Mouse (Mus musculus): ENCODE measurements around the gene Agap2. TPM values are rescaled to one million over a fixed set of nuclear protein-coding genes. Genes with fewer than 3 reads are reported as not detected.

The Agap2 gene
- polyA plus RNA-seq, 1 experiment from 2014 or later = 0.43 TPM

GRCm38 (mm10) chr10:127048608-127049394 lies 26.3 kb upstream of the Agap2 start:
- H3K27ac ChIP-seq = no peak overlapping the region
- peak overlapping the region; percentile 66 for H3K4me2 ChIP-seq (replicated peaks)
- H3K36me3 ChIP-seq = 0 out of 2 replicates have a peak, but pooled peaks cover 2% of the 10 kb centered on the region
- peak overlapping the region; percentile 26 for H3K4me3 ChIP-seq (replicated peaks)
- no peaks in the 10 kb centered on the region for H3K9me3 ChIP-seq
- WGBS = 5% methylated on average over 35 of the region's 35 CpGs
- H3K9ac ChIP-seq = no peak overlapping the region
- H3K27me3 ChIP-seq (replicated peaks) = peaks cover 42% of the 10 kb centered on the region
- no peak for ATAC-seq
- H3K4me1 ChIP-seq (replicated peaks) = peaks cover 17% of the 10 kb centered on the region

- H3K4me2 ChIP-seq (replicated peaks) = peak overlapping the region; percentile 66
- H3K9ac ChIP-seq = no peak overlapping the region
- no peaks in the 10 kb centered on the region for H3K9me3 ChIP-seq
- peaks cover 42% of the 10 kb centered on the region for H3K27me3 ChIP-seq (replicated peaks)
- ATAC-seq = peak; percentile 70
- no peak overlapping the region for H3K27ac ChIP-seq
- peak overlapping the region; percentile 26 for H3K4me3 ChIP-seq (replicated peaks)
- H3K4me1 ChIP-seq (replicated peaks) = peaks cover 17% of the 10 kb centered on the region
- 0 out of 2 replicates have a peak, but pooled peaks cover 2% of the 10 kb centered on the region for H3K36me3 ChIP-seq
- WGBS = 3% methylated on average over 29 of the region's 29 CpGs
These were observed 25.5 kb upstream of the Agap2 start for GRCm38 (mm10) chr10:127049395-127050118.

- Histone ChIP-seq H3K27ac (no peak overlapping the region), H3K4me3 (replicated peaks) (no peak overlapping the region), H3K4me1 (replicated peaks) (peaks cover 17% of the 10 kb centered on the region), H3K9me3 (no peaks in the 10 kb centered on the region), H3K9ac (no peak overlapping the region), H3K36me3 (0 out of 2 replicates have a peak, but pooled peaks cover 2% of the 10 kb centered on the region), H3K27me3 (replicated peaks) (peaks cover 42% of the 10 kb centered on the region), H3K4me2 (replicated peaks) (peak overlapping the region; percentile 66)
- peak; percentile 28 for ATAC-seq
- WGBS = 14% methylated on average over 10 of the region's 10 CpGs
These were observed 25.0 kb upstream of the Agap2 start for GRCm38 (mm10) chr10:127050119-127050474.

- Histone ChIP-seq H3K9me3 (no peaks in the 10 kb centered on the region), H3K36me3 (peaks cover 4% of the 10 kb centered on the region; the same call in 1 of the 2 replicates), H3K27me3 (replicated peaks) (peaks cover 19% of the 10 kb centered on the region), H3K9ac (no peak overlapping the region), H3K4me3 (replicated peaks) (no peak overlapping the region), H3K4me1 (replicated peaks) (peaks cover 20% of the 10 kb centered on the region), H3K4me2 (replicated peaks) (no peak overlapping the region), H3K27ac (no peak overlapping the region)
- WGBS = 57% methylated on average over 4 of the region's 4 CpGs
- ATAC-seq = no peak
These were observed 20.4 kb upstream of the Agap2 start for GRCm38 (mm10) chr10:127054646-127055045.

- Histone ChIP-seq H3K4me1 (replicated peaks) (peaks cover 18% of the 10 kb centered on the region), H3K27me3 (replicated peaks) (peaks cover 11% of the 10 kb centered on the region), H3K36me3 (peaks cover 4% of the 10 kb centered on the region; the same call in 1 of the 2 replicates), H3K4me2 (replicated peaks) (no peak overlapping the region), H3K27ac (no peak overlapping the region), H3K4me3 (replicated peaks) (no peak overlapping the region), H3K9ac (no peak overlapping the region), H3K9me3 (no peaks in the 10 kb centered on the region)
- ATAC-seq = no peak
- 86% methylated on average over 8 of the region's 8 CpGs for WGBS
These were observed 19.7 kb upstream of the Agap2 start for GRCm38 (mm10) chr10:127055406-127055805.

- Histone ChIP-seq H3K4me2 (replicated peaks) (no peak overlapping the region), H3K4me3 (replicated peaks) (no peak overlapping the region), H3K9ac (no peak overlapping the region), H3K27me3 (replicated peaks) (peaks cover under 1% of the 10 kb centered on the region; the same call in 1 of the 2 replicates), H3K9me3 (no peaks in the 10 kb centered on the region), H3K36me3 (peaks cover 4% of the 10 kb centered on the region; the same call in 1 of the 2 replicates), H3K27ac (no peak overlapping the region), H3K4me1 (replicated peaks) (peaks cover 21% of the 10 kb centered on the region)
- 84% methylated on average over 20 of the region's 20 CpGs for WGBS
- ATAC-seq = no peak
These were observed 18.6 kb upstream of the Agap2 start for GRCm38 (mm10) chr10:127056490-127056889.

- Histone ChIP-seq H3K4me3 (replicated peaks) (peak overlapping the region; percentile 82), H3K9ac (0 out of 2 replicates have a peak overlapping the region, but pooled peaks have one; percentile 78), H3K36me3 (peaks cover 4% of the 10 kb centered on the region; the same call in 1 of the 2 replicates), H3K27me3 (replicated peaks) (no peaks in the 10 kb centered on the region), H3K4me1 (replicated peaks) (peaks cover 26% of the 10 kb centered on the region), H3K9me3 (no peaks in the 10 kb centered on the region), H3K27ac (no peak overlapping the region), H3K4me2 (replicated peaks) (peak overlapping the region; percentile 94)
- 1% methylated on average over 9 of the region's 9 CpGs for WGBS
- ATAC-seq = 0 out of 2 replicates have a peak, but pooled peaks have one; percentile 7
These were observed 16.9 kb upstream of the Agap2 start for GRCm38 (mm10) chr10:127058161-127058560.

GRCm38 (mm10) chr10:127058708-127059107 lies 16.4 kb upstream of the Agap2 start:
- peak overlapping the region; percentile 78; the same call in 1 of the 2 replicates for H3K9ac ChIP-seq
- WGBS = 10% methylated on average over 8 of the region's 8 CpGs
- ATAC-seq = no peak

GRCm38 (mm10) chr10:127059174-127059967 lies 15.7 kb upstream of the Agap2 start:
- under 1% methylated on average over 74 of the region's 92 CpGs for WGBS
- Histone ChIP-seq H3K9me3 (no peaks in the 10 kb centered on the region), H3K4me3 (replicated peaks) (peak overlapping the region; percentile 82), H3K4me1 (replicated peaks) (peaks cover 26% of the 10 kb centered on the region), H3K27ac (peak overlapping the region; percentile 48; the same call in 1 of the 2 replicates), H3K9ac (peak overlapping the region; percentile 78), H3K36me3 (peaks cover 4% of the 10 kb centered on the region; the same call in 1 of the 2 replicates), H3K27me3 (replicated peaks) (no peaks in the 10 kb centered on the region), H3K4me2 (replicated peaks) (peak overlapping the region; percentile 94)
- ATAC-seq = no peak

More at GRCm38 (mm10) chr10:127058708-127059107, 16.4 kb upstream of the Agap2 start:
- Histone ChIP-seq H3K4me1 (replicated peaks) (peaks cover 26% of the 10 kb centered on the region), H3K27ac (no peak overlapping the region), H3K27me3 (replicated peaks) (no peaks in the 10 kb centered on the region), H3K36me3 (peaks cover 4% of the 10 kb centered on the region; the same call in 1 of the 2 replicates), H3K4me2 (replicated peaks) (peak overlapping the region; percentile 94), H3K4me3 (replicated peaks) (peak overlapping the region; percentile 82), H3K9me3 (no peaks in the 10 kb centered on the region)

GRCm38 (mm10) chr10:127059968-127060916 lies 14.8 kb upstream of the Agap2 start, which contains the start of gene March9:
Gene March9, minus strand, starts transcription at chr10:127060184.
- no peaks in the 10 kb centered on the region for H3K27me3 ChIP-seq (replicated peaks)
- WGBS = 1% methylated on average over 50 of the region's 72 CpGs
- H3K36me3 ChIP-seq = peaks cover 8% of the 10 kb centered on the region
- peak; percentile 59 for ATAC-seq
- H3K9ac ChIP-seq = peak within 1 kb of the TSS; percentile 78
- H3K4me2 ChIP-seq (replicated peaks) = peak within 1 kb of the TSS; percentile 94
- peak within 1 kb of the TSS; percentile 48; the same call in 1 of the 2 replicates for H3K27ac ChIP-seq
- H3K9me3 ChIP-seq = no peaks in the 10 kb centered on the region
- H3K4me1 ChIP-seq (replicated peaks) = peaks cover 34% of the 10 kb centered on the region
- H3K4me3 ChIP-seq (replicated peaks) = peak within 1 kb of the TSS; percentile 82

- Histone ChIP-seq H3K4me2 (replicated peaks) (peak overlapping the region; percentile 94; the same call in 1 of the 2 replicates), H3K9me3 (no peaks in the 10 kb centered on the region), H3K36me3 (peaks cover 17% of the 10 kb centered on the region), H3K4me1 (replicated peaks) (peaks cover 35% of the 10 kb centered on the region), H3K27me3 (replicated peaks) (no peaks in the 10 kb centered on the region), H3K9ac (no peak overlapping the region), H3K27ac (no peak overlapping the region), H3K4me3 (replicated peaks) (no peak overlapping the region)
- ATAC-seq = no peak
- 59% methylated on average over 5 of the region's 5 CpGs for WGBS
These were observed 14.0 kb upstream of the Agap2 start for GRCm38 (mm10) chr10:127061085-127061484.

Data from intestine, embryonic 15.5 days (tissue).